Mouse (Mus musculus) left cerebral cortex, postnatal 14 days (tissue): Measurements from ENCODE around the gene Pde10a. TPM values are rescaled to one million over a fixed set of nuclear protein-coding genes. Genes with fewer than 3 reads are reported as not detected.
"Not testable (repeated sequence)": the region's sequence is repeated elsewhere in the genome, so short reads cannot be mapped to it uniquely, and the experiment has no call there.

Source experiments
- DNase-seq, 2 experiments: peaks; one replicate each; pipeline ENCODE4 v3.0.0; 2021 to 2022; ENCODE audit warnings: low spot score in 2 of 2, mixed read lengths in 1 of 2
- intact Hi-C: fragments of 180-260 bp; cut with DNase I; formaldehyde crosslinking; loops from one replicate; pipeline ENCODE4 v1.15.1; 2025
- total RNA-seq, 2 experiments: library from RNA; stranded (reverse); gene quantifications; 2 replicates each; pipeline ENCODE4 v1.2.3; 2021

Pde10a gene
- total RNA-seq, 2 experiments from 2014 or later, result 54.4 to 81.4 TPM

- DNase-seq, result peak; percentile 45 to 69
- intact Hi-C loops, result no loop called here
Measured at GRCm38 (mm10) chr17:8702503-8702902, 177.3 kb downstream of the Pde10a start.

GRCm38 (mm10) chr17:8708006-8708405 lies 182.8 kb downstream of the Pde10a start:
- intact Hi-C loops, result no loop called here
- no peak for DNase-seq

- DNase-seq, result not testable (repeated sequence)
Measured at GRCm38 (mm10) chr17:8712734-8713133, 187.6 kb downstream of the Pde10a start.

GRCm38 (mm10) chr17:8720961-8721360 lies 195.8 kb downstream of the Pde10a start:
- intact Hi-C loops, result no loop called here
- no peak for DNase-seq

More at GRCm38 (mm10) chr17:8712734-8713133, 187.6 kb downstream of the Pde10a start:
- intact Hi-C loops, result not testable (repeated sequence)

GRCm38 (mm10) chr17:8724464-8724974 lies 199.3 kb downstream of the Pde10a start:
- DNase-seq, result no peak
- intact Hi-C loops, result no loop called here

- no peak for DNase-seq
- intact Hi-C loops, result no loop called here
Measured at GRCm38 (mm10) chr17:8728646-8729045, 203.5 kb downstream of the Pde10a start.

GRCm38 (mm10) chr17:8729808-8730207 lies 204.6 kb downstream of the Pde10a start:
- intact Hi-C loops, result no loop called here
- DNase-seq, result no peak

GRCm38 (mm10) chr17:8731073-8731472 lies 205.9 kb downstream of the Pde10a start:
- no peak for DNase-seq
- intact Hi-C loops, result no loop called here

- intact Hi-C loops, result no loop called here
- DNase-seq, result no peak
Measured at GRCm38 (mm10) chr17:8736259-8736658, 211.1 kb downstream of the Pde10a start.

GRCm38 (mm10) chr17:8742772-8743171 lies 217.6 kb downstream of the Pde10a start:
- peak in 1 of 2 experiments; percentile 16 for DNase-seq
- intact Hi-C loops, result no loop called here

GRCm38 (mm10) chr17:8745334-8745733 lies 220.2 kb downstream of the Pde10a start:
- DNase-seq, result no peak
- intact Hi-C loops, result no loop called here

GRCm38 (mm10) chr17:8749426-8749825 lies 224.3 kb downstream of the Pde10a start:
- intact Hi-C loops, result no loop called here
- no peak for DNase-seq

GRCm38 (mm10) chr17:8757576-8757975 lies 232.4 kb downstream of the Pde10a start:
- intact Hi-C loops, result no loop called here

GRCm38 (mm10) chr17:8763248-8763647 lies 238.1 kb downstream of the Pde10a start:
- intact Hi-C loops, result no loop called here
- peak; percentile 27 to 49 for DNase-seq

More at GRCm38 (mm10) chr17:8757576-8757975, 232.4 kb downstream of the Pde10a start:
- no peak for DNase-seq

- no peak for DNase-seq
- intact Hi-C loops, result no loop called here
Measured at GRCm38 (mm10) chr17:8765987-8766576, 240.9 kb downstream of the Pde10a start.

GRCm38 (mm10) chr17:8769155-8769554 lies 244.0 kb downstream of the Pde10a start:
- intact Hi-C loops, result no loop called here
- no peak for DNase-seq

GRCm38 (mm10) chr17:8773391-8773790 lies 248.2 kb downstream of the Pde10a start:
- intact Hi-C loops, result no loop called here
- DNase-seq, result peak; percentile 38 to 48

- DNase-seq, result no peak
- intact Hi-C loops, result no loop called here
Measured at GRCm38 (mm10) chr17:8774301-8774700, 249.1 kb downstream of the Pde10a start.

GRCm38 (mm10) chr17:8775571-8776161 lies 250.5 kb downstream of the Pde10a start:
- no peak for DNase-seq
- intact Hi-C loops, result no loop called here

- peak; percentile 31 to 65 for DNase-seq
- intact Hi-C loops, result no loop called here
Measured at GRCm38 (mm10) chr17:8777710-8778109, 252.5 kb downstream of the Pde10a start.

GRCm38 (mm10) chr17:8778839-8779238 lies 253.7 kb downstream of the Pde10a start:
- intact Hi-C loops, result no loop called here
- DNase-seq, result no peak
